Mouse (Mus musculus): Measurements from ENCODE around the gene Egfl8. TPM values are rescaled to one million over a fixed set of nuclear protein-coding genes. Genes with fewer than 3 reads are reported as not detected.
A peak's percentile ranks its signal among the peaks of the same experiment; 100 is the strongest.

Gene Egfl8
- polyA plus RNA-seq, 1 experiment from 2014 or later: 6.1 TPM

DNA sequence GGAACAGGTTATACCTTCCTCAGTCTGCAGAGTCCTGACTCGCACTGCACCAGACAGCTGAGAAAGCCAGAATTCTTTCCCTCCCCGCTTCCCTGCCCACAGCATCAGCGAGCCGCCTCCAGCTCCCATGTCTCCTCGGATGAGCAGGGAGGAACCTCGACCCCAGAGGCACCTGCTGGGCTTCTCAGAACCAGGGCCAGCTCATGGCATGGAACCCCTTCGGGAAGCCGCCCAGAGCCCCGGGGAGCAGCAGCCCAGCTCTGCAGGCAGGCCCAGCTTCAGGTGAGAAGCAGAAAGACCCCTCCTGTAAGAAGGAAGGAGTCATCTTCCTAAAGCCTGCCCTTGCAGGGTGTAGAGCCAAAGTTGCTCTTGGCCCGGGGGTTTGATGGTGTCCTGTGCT, 36.8 kb upstream of the Egfl8 start:
- Histone ChIP-seq H3K27me3 (ENCODE audit: control insufficient read depth, insufficient read depth, low read depth, low read length) (no peaks in the 10 kb centered on the region), H3K9ac (ENCODE audit: low read depth, low read length) (no peak overlapping the region), H3K36me3 (ENCODE audit: control insufficient read depth, insufficient read depth, low read length) (peaks cover 37% of the 10 kb centered on the region), H3K9me3 (replicated peaks; ENCODE audit: control insufficient read depth, low read length, poor library complexity, severe bottlenecking) (no peaks in the 10 kb centered on the region), H3K4me1 (ENCODE audit: control insufficient read depth, insufficient read depth, low read length) (peaks cover 10% of the 10 kb centered on the region), H3K4me2 (ENCODE audit: low read length) (no peak overlapping the region), H3K4me3 (ENCODE audit: low read depth, low read length) (no peak overlapping the region), H3K27ac (ENCODE audit: low read length) (no peak overlapping the region)
- no peak for ATAC-seq
- WGBS: 92% methylated on average over 10 of the region's 10 CpGs

DNA sequence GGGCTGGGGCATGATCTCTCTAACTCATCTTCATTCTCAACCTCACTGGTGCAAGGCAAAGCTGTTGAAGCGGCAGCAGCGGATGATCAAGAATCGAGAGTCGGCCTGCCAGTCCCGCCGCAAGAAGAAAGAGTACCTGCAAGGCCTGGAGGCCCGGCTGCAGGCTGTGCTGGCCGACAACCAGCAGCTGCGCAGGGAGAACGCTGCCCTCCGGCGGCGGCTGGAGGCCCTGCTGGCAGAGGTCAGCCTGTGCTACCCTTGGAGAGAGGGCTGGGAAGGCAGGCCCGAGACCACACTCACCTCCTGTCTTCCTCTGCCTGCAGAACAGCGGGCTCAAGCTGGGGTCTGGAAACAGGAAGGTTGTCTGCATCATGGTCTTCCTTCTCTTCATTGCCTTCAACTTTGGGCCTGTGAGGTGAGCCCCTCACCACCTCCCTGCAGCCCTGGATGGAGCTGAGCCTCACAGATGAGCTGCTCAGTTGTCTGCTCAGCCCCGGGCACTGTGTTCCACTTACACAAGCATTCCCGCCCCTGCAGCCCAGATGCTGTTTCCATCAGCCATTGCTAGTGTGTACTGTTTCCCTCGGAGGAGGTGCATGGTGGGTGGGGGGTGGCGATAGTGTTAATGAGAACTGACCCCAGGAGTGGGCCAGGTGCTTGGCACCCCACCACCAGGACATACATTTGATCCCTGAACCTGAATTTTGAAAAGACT, 35.9 kb upstream of the Egfl8 start:
- H3K4me3 ChIP-seq (ENCODE audit: low read depth, low read length): no peak overlapping the region
- peaks cover 37% of the 10 kb centered on the region for H3K36me3 ChIP-seq (ENCODE audit: control insufficient read depth, insufficient read depth, low read length)
- no peak overlapping the region for H3K4me2 ChIP-seq (ENCODE audit: low read length)
- H3K27ac ChIP-seq (ENCODE audit: low read length): no peak overlapping the region
- no peak for ATAC-seq
- H3K9ac ChIP-seq (ENCODE audit: low read depth, low read length): no peak overlapping the region
- no peaks in the 10 kb centered on the region for H3K27me3 ChIP-seq (ENCODE audit: control insufficient read depth, insufficient read depth, low read depth, low read length)
- WGBS: 51% methylated on average over 19 of the region's 19 CpGs
- H3K9me3 ChIP-seq (replicated peaks; ENCODE audit: control insufficient read depth, low read length, poor library complexity, severe bottlenecking): no peaks in the 10 kb centered on the region
- peaks cover 11% of the 10 kb centered on the region for H3K4me1 ChIP-seq (ENCODE audit: control insufficient read depth, insufficient read depth, low read length)

DNA sequence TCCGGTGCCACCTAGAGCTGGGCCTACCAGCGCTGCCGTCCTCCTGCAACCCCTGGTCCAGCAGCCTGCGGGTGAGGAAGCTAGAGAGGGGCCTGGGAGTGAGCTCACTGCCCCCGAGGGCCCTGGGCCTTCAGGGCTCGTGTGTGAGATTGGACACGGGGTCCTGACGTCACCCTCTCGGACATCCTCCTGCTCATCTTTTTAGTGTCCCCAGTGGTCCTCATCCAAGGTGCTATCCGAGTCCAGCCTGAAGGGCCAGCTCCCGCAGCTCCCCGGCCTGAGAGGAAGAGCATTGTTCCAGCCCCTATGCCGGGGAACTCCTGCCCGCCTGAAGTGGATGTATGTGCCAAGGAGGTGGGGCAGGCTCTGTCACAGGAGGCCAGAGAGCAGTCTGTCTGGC, 35.0 kb upstream of the Egfl8 start:
- Histone ChIP-seq H3K27me3 (ENCODE audit: control insufficient read depth, insufficient read depth, low read depth, low read length) (no peaks in the 10 kb centered on the region), H3K4me3 (ENCODE audit: low read depth, low read length) (no peak overlapping the region), H3K4me2 (ENCODE audit: low read length) (no peak overlapping the region), H3K36me3 (ENCODE audit: control insufficient read depth, insufficient read depth, low read length) (peaks cover 37% of the 10 kb centered on the region), H3K27ac (ENCODE audit: low read length) (no peak overlapping the region), H3K4me1 (ENCODE audit: control insufficient read depth, insufficient read depth, low read length) (peaks cover 20% of the 10 kb centered on the region), H3K9ac (ENCODE audit: low read depth, low read length) (no peak overlapping the region), H3K9me3 (replicated peaks; ENCODE audit: control insufficient read depth, low read length, poor library complexity, severe bottlenecking) (no peaks in the 10 kb centered on the region)
- no peak for ATAC-seq
- 93% methylated on average over 14 of the region's 14 CpGs for WGBS

DNA sequence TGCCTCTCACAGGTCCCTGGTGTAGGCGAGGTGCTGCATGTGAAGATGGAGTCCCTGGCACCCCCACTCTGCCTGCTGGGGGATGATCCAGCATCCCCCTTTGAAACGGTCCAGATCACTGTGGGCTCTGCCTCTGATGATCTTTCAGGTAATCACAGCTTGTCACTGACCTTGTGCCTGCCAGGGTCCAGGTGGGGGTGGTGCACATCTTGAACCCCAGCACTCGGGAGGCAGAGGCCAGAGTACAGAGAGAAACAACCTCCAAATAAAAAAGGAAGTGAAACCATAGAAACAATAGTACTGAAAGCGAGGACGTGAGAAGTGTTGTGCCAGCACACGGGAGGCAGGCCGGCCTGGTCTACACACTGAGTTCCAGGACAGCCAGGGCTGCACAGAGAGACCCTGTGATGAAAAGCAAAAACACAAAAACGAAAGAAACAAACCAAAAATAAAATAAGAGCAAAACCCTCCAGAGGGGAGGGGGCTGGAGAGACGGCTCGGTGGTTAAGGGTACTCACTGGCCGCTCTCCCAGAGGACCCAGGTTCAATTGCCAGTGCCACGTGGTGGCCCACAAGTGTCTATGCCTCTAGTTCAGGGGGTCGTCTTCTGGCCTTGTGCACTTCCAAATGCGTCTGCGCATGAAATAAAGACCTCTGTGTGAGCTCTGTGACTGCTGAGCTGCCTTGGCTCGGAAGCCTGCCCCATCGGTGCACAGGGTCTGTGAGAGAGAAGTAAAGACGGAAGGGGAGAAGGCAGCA, 33.5 kb upstream of the Egfl8 start:
- Histone ChIP-seq H3K4me1 (ENCODE audit: control insufficient read depth, insufficient read depth, low read length) (peaks cover 28% of the 10 kb centered on the region), H3K9me3 (replicated peaks; ENCODE audit: control insufficient read depth, low read length, poor library complexity, severe bottlenecking) (no peaks in the 10 kb centered on the region), H3K9ac (ENCODE audit: low read depth, low read length) (no peak overlapping the region), H3K36me3 (ENCODE audit: control insufficient read depth, insufficient read depth, low read length) (peaks cover 36% of the 10 kb centered on the region), H3K27ac (ENCODE audit: low read length) (no peak overlapping the region), H3K27me3 (ENCODE audit: control insufficient read depth, insufficient read depth, low read depth, low read length) (no peaks in the 10 kb centered on the region), H3K4me3 (ENCODE audit: low read depth, low read length) (no peak overlapping the region), H3K4me2 (ENCODE audit: low read length) (no peak overlapping the region)
- WGBS: 90% methylated on average over 18 of the region's 18 CpGs
- no peak for ATAC-seq

- WGBS: 88% methylated on average over 16 of the region's 16 CpGs
- no peak for ATAC-seq
- H3K4me1 ChIP-seq (ENCODE audit: control insufficient read depth, insufficient read depth, low read length): peaks cover 29% of the 10 kb centered on the region
- no peaks in the 10 kb centered on the region for H3K9me3 ChIP-seq (replicated peaks; ENCODE audit: control insufficient read depth, low read length, poor library complexity, severe bottlenecking)
- no peak overlapping the region for H3K27ac ChIP-seq (ENCODE audit: low read length)
- peak overlapping the region; percentile 71 for H3K4me2 ChIP-seq (ENCODE audit: low read length)
- H3K36me3 ChIP-seq (ENCODE audit: control insufficient read depth, insufficient read depth, low read length): peaks cover 30% of the 10 kb centered on the region
- H3K4me3 ChIP-seq (ENCODE audit: low read depth, low read length): peak overlapping the region; percentile 88; the same call in 1 of the 2 replicates
- no peaks in the 10 kb centered on the region for H3K27me3 ChIP-seq (ENCODE audit: control insufficient read depth, insufficient read depth, low read depth, low read length)
- peak overlapping the region; percentile 91; the same call in 1 of the 2 replicates for H3K9ac ChIP-seq (ENCODE audit: low read depth, low read length)
These were observed 32.5 kb upstream of the Egfl8 start for GRCm38 (mm10) chr17:34648141-34648890.

GRCm38 (mm10) chr17:34646906-34647787, 31.4 kb upstream of the Egfl8 start, which contains the start of gene Atf6b:
Gene Atf6b, plus strand, starts transcription at chr17:34647146.
- peak within 1 kb of the TSS; percentile 71 for H3K4me2 ChIP-seq (ENCODE audit: low read length)
- peak; percentile 96 for ATAC-seq
- under 1% methylated on average over 62 of the region's 66 CpGs for WGBS
- peak within 1 kb of the TSS; percentile 91 for H3K9ac ChIP-seq (ENCODE audit: low read depth, low read length)
- peaks cover 29% of the 10 kb centered on the region for H3K4me1 ChIP-seq (ENCODE audit: control insufficient read depth, insufficient read depth, low read length)
- peak within 1 kb of the TSS; percentile 88 for H3K4me3 ChIP-seq (ENCODE audit: low read depth, low read length)
- no peaks in the 10 kb centered on the region for H3K9me3 ChIP-seq (replicated peaks; ENCODE audit: control insufficient read depth, low read length, poor library complexity, severe bottlenecking)
- H3K36me3 ChIP-seq (ENCODE audit: control insufficient read depth, insufficient read depth, low read length): peaks cover 24% of the 10 kb centered on the region
- H3K27me3 ChIP-seq (ENCODE audit: control insufficient read depth, insufficient read depth, low read depth, low read length): no peaks in the 10 kb centered on the region
- peak within 1 kb of the TSS; percentile 86 for H3K27ac ChIP-seq (ENCODE audit: low read length)

- H3K9ac ChIP-seq (ENCODE audit: low read depth, low read length): no peak overlapping the region
- peaks cover 29% of the 10 kb centered on the region for H3K4me1 ChIP-seq (ENCODE audit: control insufficient read depth, insufficient read depth, low read length)
- peaks cover 19% of the 10 kb centered on the region for H3K36me3 ChIP-seq (ENCODE audit: control insufficient read depth, insufficient read depth, low read length)
- 88% methylated on average over 30 of the region's 30 CpGs for WGBS
- no peak for ATAC-seq
- no peaks in the 10 kb centered on the region for H3K27me3 ChIP-seq (ENCODE audit: control insufficient read depth, insufficient read depth, low read depth, low read length)
- H3K4me3 ChIP-seq (ENCODE audit: low read depth, low read length): no peak overlapping the region
- peak overlapping the region; percentile 45; the same call in 1 of the 2 replicates for H3K4me2 ChIP-seq (ENCODE audit: low read length)
- H3K27ac ChIP-seq (ENCODE audit: low read length): no peak overlapping the region
- no peaks in the 10 kb centered on the region for H3K9me3 ChIP-seq (replicated peaks; ENCODE audit: control insufficient read depth, low read length, poor library complexity, severe bottlenecking)
These were observed 30.2 kb upstream of the Egfl8 start for GRCm38 (mm10) chr17:34645831-34646511.
